Mouse (Mus musculus): Measurements from ENCODE around the gene Ptprd. TPM values are rescaled to one million over a fixed set of nuclear protein-coding genes. Genes with fewer than 3 reads are reported as not detected.

The Ptprd gene
- polyA plus RNA-seq, 2 experiments from 2014 or later, result not detected

DNA sequence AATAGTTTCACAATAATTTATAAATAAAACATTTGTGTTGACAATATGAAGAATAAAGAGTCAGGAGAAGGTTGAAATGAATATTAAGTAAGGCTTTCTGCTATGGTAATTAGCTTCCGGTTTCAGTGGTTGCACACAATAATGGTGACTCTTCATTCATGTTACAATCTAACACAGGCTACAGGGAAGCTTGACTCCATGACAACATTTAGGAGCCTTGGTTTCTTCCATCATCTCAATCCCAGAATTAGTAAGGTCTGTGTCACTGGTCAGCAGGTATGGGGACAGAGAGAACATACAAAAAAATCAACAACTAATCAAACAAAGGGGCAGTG lies 1921.3 kb downstream of the Ptprd start:
- no peak for ATAC-seq

DNA sequence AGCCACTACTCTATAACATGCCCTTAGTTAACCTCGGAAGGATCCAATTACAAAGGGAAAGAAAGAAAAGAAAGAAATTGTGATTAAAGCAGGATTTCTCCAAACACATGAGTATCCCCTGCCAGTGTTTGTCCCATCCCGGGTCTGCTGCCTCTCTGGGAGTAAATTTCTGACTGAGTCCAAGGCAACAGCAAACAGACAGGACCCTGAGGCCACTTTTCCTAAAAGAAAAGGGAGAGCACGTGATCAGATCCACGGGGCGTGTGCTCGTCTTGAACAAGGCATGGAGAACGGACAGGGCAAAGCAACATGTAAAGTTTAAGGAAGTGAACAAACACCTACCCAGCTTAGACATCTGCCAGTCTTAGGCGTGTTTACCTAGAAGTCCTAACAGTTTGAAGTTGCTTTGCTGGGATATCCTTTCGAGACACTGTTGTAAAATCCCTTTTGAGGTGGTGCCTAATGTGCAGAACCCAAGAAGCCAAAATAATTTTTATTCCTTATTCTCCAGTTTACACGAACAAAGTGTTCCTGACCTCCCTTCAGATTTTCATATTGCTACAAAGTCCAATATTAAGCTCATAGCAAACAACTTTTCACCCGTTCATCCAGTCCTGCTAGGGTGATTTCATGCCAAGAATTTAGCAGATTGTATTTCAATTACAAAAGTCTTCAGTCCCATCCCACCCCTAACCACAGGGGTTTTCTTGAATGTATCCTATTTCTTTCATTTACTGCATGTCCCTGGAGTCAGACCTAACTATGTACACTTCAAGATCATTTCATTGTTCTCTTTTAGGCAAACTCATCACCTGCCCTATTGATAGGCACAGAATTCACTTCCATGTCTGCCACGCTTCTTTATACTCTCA lies 1921.9 kb downstream of the Ptprd start:
- no peak for ATAC-seq

DNA sequence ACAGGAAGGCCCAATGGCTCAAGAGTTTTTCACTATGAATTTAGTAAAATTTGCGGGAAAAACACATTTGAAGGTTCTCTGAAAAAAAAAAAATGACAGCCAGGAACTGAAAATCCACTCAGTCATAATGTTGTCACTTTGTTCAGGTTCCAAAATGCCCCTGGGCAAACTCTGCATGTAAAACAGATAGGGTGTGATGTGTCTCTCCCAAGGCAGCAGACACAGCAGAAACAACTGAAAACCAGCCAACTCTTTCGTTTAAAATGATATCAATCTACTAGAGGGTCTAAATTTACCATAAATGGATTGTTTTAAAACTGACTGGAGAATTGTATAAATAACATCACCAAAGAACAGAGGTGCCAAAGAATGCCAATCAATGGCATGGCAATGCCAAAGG lies 1925.7 kb downstream of the Ptprd start:
- no peak for ATAC-seq

DNA sequence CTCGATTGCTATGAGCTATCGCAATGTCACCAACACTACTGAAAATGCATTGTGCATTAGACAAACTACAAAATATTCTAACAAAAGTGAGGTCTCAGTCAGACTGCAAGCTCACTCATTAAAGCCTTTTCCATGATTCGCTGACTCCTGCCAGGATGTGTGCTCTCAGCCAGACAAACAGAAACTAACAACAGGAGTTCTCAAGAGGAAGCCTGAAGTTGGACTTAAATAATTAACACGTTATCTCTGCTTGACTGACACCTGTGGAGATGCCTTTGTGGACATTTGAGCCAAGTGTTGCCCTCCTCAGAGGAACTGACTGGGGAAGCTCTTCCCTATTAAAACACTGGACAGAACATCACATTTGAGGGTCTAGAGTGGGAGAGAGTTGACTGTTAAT lies 1928.9 kb downstream of the Ptprd start:
- no peak for ATAC-seq

DNA sequence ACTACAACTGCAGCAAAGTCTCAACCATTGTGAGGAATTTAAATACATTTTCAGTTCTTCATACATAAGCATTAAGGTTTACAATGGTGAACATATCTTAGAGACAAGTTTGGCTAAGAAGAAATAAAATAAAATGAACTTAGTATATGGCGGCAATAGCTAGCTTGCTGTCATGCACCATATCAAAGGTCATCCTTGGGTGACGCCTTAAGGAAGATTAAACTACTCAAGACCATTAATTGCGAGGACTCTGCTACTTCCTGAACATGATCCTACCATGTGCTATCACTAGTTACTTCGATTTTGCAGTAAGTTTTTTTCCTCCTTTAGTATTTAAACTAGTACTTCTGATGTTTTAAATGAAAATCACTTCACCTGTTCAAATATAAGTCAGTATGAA lies 1949.0 kb downstream of the Ptprd start:
- no peak for ATAC-seq

DNA sequence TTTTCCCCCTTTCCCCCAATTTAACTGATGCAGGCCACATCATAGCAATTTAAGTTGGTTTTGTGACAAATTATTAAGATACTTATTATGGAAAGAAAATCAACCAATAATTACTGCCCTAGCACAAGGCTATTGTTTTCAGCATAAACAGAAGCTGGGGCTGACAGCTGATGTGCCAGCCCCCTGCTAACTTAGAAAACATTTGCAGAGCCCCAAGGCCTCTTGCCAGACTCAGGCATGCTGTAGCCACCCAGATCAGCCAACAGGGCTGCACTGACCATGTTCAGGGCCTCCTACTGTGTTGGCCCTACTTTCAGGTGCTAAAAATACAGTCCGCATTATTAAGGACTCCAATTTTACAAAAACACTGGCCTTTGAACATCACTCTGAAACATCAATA lies 1951.1 kb downstream of the Ptprd start:
- ATAC-seq, result no peak

DNA sequence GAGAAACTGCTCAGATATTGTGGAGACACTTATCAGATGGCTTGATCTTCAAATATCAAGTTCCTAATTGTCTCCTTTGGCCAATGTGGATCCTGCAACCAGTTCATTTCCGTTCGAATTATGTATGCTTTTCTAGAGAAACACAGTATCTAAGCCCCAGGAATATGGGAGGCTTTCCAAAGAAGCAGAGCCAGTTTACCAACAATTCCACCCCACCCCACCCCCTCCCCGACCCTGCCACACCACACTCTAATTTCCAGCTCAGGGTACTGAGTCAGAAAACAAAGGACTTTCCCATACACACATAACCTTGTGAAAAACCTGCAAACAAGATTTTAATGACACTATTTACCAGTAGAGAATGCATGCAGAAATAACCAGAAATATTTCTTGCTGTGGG lies 1951.5 kb downstream of the Ptprd start:
- ATAC-seq, result no peak

DNA sequence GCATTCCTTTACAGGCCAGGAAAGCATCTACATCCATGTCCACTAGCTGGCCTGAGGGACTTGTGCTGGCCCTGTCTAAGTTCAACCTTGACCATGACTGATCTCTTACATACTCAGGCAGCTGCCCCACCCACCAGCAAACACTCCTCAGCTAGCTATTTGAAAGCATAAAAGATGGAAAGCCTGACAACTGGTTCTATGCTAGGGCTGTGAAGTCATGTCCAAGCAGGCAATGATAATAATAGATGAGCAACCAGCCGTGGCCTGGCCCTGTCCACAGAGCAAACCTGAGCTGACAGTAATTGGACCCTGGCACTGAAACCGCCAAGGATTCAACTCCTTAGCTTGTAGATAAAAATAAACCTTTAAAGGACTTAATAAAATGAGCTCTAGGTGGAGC lies 1952.1 kb downstream of the Ptprd start:
- no peak for ATAC-seq

DNA sequence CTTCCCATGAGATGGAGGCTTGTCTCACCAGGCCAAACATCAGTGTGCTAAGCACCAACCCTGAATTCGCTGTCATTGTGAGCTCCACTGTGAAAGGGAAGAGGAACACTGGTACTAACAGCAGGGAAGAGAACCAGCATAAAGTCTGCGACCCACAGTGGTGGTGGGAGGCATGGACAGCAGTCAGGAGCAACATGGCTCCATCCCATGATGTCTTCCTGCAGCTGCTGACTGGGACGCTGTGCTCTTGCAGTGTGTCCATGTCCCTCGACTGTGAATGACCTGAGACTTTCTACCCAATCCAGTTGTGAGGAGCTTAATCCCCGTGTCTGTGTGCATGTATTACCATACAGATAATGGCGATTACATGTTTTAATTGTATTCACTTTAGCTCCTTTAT lies 1967.4 kb downstream of the Ptprd start:
- ATAC-seq, result no peak

DNA sequence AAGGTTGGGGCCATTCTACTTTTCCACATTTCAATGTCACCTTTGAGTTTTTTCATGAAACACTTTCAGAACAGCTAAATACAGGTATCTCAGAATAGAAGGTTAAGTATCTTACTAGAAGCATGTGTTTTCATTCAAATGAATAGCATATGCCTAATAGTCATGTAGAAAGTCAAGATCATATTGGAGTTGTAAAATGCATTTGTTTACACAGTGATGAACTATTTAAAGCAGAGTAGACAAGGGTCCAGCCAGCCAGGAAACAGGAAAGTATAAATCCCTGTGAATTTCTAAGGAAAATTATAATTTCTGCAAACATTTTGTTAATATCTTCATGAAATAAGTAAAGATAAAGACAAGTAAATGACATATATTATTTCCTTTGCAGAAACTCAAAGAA lies 1970.2 kb downstream of the Ptprd start:
- no peak for ATAC-seq

DNA sequence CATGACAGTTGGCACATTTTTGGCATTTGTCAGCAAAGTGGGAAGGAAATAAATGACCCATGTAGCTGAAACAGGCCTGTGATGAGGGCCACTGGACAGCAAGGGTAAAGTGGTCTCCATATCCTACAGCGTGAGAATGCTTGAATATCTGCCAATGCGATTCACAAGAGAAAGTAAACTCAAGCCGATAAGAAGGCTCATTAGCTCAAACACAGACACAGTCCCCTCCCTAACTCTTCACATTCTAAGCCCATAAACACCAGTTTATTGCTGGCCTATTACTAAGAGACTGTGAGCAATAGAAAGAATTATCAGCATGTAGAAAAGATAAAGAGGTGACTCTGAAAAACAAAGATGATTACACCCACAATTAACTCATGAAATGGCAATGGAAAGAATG lies 1970.6 kb downstream of the Ptprd start:
- ATAC-seq, result no peak

DNA sequence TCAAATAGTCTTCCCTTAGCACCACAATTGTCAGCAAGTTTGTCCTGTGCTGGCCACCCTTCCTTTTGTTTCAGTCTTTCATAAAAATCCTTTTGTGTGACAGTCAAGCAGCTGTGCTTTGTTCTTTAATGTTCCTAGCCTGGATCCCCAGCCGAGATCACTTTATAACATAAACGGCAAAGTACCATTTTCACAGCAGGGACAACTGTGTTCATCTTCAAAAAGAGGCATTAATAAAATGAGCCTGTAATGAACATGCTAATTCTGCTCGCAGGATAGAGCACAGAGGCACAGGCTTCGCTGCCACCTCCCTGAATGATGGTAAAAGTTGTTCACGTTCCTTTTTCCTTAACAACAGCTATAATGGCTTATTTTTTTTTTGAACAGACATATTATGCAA lies 1972.7 kb downstream of the Ptprd start:
- ATAC-seq, result no peak

DNA sequence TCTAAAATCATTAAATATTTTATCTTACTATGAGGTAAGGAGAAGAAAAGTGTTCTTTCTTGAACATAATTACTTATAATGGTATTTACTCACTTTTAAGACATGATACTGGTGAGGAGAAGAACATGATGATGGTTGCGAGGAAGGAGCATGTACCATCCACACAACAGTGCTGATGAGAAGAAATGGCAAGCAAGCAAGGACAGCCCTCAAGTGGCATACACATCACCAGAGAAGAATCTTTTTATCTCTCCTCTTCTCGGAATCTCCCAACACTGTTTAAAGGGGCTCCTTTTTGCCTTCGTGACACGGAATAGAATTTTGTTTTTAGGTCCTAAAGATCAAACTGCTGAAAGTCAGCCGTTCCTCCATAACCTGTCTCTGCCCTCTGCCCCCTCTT lies 1973.2 kb downstream of the Ptprd start:
- no peak for ATAC-seq

DNA sequence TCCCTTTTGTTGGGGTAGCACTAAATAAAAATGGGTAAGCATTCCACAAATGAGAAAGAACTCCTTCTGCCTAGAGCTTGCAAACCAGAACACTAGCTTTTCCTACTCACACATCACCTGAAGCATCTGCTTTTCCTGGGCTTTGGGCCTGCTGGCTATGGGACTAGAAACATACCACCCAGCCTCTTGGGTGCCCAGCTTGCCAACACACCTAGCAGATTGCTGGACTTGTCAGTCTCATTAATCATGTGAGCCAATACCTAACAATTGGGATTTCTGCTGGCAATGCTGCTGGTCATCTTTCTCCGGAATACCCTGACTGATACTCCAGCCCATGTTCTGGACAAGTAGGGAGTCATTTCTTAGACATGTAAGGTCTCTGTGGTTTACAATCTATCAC lies 1973.9 kb downstream of the Ptprd start:
- ATAC-seq, result no peak

DNA sequence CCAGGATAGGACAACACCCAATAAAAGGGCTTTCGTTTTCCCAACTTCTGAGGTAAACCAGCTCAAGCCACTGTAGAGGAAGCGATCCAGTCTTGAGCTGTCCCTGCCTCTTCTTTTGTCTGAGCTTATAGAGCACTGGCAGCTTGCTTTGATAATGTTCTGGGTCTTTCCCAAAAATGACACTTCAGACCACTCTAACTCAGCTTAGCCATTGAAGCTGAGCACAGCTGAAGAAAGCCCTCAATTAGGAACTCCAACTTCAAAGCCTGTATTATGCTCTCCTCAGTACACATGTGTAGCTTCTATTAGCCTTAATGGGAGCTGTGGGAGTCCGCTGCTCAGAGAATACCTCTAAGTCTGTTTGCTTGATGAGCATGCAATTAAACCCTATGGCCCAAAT lies 1988.0 kb downstream of the Ptprd start:
- no peak for ATAC-seq

DNA sequence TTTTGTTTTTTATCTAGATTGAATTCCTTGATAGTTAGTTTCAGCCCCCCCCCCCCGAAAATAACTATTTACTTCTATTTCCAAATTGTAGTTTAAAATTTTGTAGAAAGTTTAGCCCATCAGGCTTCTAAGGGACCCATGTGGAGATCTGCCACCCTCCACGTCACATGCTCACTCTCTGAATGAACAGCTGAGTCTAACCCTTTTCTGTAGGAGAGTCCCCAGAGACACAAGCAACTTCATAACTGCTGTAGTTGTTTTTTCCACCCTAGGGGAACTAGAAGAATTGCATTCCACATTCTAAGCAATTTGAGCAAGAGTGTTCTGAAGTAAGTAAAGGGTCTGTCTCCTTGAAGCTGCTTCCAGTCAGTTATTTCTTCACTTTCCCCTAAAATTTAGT lies 1989.2 kb downstream of the Ptprd start:
- ATAC-seq, result no peak

DNA sequence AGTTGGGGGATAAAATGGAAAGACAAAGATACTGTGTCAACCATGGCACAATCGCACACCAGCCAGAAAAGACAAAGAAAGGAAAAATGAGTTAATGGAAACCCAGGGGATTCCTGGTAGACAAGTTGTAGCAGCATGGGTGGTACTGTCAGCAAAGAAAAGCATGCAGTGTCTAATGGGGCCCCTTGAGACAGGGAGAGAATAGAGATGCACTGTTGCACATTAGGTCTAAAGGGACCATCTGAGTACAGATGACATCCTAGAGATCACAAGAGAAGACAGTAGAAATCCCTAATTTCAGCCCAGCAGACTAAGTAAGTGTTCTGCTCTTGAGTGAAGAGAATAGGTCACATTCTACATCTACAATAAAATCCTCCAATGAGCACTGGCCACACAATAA lies 1993.7 kb downstream of the Ptprd start:
- no peak for ATAC-seq

DNA sequence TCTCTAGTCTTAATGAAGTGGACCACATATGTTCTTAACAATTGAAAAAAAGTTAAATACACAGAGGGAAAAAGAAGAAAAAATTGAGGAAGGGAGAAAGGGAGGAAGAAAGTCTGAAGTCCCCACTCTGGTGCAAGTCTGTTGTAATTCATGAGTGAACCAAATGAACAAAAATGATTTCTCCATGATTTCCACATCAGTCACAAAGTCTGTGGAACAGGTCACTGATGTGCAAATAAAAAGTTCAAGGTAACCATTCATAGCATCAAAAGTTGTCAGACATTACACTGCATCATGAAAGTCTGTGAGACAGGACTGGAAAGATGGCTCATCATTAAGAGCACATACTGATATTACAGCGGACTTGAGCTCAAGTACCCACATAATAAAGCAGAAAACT lies 1996.6 kb downstream of the Ptprd start:
- ATAC-seq, result no peak

DNA sequence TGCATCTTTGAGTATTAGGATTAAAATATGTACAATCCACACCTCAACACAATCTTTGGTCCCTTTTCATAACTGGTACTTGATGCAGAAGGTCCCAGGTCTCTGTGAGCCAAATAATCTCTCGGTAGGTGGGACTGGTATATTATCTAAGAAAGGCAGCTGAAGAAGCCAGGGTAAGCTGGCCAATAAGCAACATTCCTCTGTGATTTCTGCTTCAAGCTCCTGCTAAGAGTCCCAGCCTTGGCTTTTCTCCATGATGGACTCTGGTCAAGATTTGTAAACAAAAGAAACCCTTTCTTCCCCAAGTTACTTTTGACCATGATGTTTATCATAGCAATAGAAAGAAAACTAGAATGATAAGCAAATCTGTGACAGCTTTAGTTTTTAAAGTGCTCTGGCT lies 2012.4 kb downstream of the Ptprd start:
- no peak for ATAC-seq

DNA sequence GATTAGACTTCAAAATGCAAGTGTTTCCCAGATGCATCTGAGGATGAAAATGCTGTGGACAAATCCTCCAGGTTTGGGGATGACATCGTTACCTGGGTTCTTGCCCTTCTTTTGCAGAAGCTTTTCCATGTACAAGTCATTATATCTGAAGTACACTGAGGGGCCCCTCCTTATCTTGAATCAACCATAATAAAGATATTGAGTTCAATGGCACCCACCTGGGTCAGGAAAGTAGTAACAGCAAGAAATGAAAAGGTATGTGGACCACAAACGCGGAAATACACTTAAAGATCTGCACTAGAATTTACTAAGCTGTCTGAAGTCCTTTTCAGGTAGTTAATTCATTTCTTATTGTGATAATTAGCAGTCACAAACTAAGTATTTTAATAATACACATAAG lies 2017.0 kb downstream of the Ptprd start:
- ATAC-seq, result no peak

DNA sequence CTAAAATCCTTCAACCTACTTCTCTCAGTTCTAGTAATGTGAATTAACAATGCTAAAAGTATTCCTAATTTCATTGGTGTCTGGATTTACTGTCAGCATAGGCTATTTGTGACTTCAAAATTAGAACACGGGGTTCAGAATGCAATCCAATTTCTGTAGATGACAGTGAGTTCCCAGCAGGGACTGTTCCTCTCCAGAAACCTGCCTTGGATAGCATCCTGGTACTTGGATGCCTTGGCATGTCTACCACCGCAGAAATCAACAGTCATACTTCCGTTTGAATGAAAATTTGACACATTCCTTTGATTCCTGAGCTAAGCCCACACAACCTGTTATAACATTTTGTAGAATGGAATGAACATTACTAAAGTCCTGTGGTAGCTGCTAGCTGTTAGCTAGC lies 2018.3 kb downstream of the Ptprd start:
- ATAC-seq, result no peak

DNA sequence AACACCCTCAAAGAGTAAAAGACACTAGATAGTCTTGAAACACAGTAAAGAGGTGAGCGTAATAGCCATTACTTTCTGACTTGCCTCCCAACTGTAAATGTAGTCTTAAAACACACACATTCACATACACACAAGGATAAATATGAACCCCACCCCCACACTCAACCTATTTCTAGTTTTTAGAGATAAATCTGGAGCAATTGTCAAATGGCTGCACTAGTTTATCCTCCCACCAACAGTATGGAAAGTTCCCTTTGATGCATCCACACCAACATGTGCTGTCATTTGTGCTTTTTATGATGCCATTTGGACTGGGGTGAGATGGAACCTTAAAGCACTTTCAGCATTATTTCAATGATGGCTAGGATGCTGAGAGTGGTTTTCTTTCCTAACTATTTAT lies 2019.7 kb downstream of the Ptprd start:
- no peak for ATAC-seq

DNA sequence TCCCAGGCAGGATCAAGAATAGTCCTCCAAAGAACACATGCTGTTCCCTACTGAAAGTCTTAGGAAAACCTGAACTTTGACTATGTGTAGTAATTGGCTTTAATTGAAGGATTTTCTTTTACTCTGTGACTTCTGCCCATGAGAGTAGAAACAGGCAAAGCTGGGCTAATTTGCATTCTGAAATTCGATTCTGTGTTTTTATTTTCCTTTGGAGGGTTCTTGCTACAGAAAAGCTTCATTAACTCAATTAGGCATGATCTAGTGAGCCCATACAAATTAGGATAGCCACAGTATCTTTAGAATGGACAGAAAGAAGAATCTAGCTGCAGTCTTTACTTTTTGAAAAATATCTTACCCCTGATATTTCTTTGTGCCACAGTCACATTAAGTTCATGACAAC lies 2021.0 kb downstream of the Ptprd start:
- no peak for ATAC-seq

DNA sequence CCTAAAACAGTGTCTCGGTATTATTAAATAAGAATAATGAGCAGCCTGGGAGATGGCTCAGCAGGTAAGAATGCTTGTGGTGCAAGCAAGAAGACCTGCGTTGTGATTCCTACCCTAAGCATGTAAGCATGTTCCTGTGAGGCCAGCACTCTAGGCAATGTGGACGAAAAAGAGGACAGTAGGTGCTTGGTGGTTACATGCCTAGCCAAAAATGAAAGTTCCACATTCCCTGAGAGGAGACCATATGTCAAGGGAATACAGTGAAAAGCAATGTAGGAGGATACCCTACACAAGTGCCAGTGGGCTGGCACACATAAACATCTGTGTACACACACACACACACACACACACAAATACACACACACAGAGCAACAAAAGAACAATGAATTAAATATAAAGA lies 2028.7 kb downstream of the Ptprd start:
- ATAC-seq, result no peak

DNA sequence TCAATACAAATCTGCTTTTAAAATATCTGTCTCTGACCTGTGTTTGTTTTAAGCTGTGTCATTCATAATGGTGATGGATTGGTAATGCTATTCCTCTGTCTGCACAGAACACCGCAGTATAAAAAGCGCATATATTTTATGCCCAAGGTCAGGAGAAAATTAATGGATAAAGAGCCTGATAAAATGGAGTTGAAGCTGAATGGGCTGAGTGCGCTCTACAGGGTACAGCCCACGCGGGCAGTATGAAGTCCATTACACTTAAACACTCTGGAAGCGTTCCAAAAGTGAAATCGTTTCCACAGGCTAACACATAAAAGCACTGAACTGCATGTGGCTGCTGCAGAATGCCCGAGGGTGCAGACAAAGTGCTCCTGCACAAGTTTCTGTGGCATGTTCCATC lies 2032.3 kb downstream of the Ptprd start:
- no peak for ATAC-seq
